Mouse (Mus musculus) lung, embryonic 16.5 days (tissue): ENCODE data around the gene Atp6v0e. TPM values are rescaled to one million over a fixed set of nuclear protein-coding genes. Genes with fewer than 3 reads are reported as not detected.

Source experiments
- ATAC-seq: fragments of 200-750 bp; cut with Nextera tagmentation; 2 replicates; pipeline ENCODE4 v1.8.0; 2017; ENCODE audit warnings: low read depth, mild to moderate bottlenecking, moderate library complexity
- H3K27ac ChIP-seq: fragments of 300-500 bp; sonication (generic); 2 replicates; pipeline ENCODE4 v1.5.1; 2014; ENCODE audit warnings: mild to moderate bottlenecking, control low read depth, low read length
- H3K27me3 ChIP-seq: fragments of 300-500 bp; sonication (generic); 2 replicates; pipeline ENCODE4 v1.6.1; 2014; ENCODE audit warnings: low read depth, low read length, mixed read lengths; ENCODE audit not compliant: control insufficient read depth, insufficient read depth
- H3K36me3 ChIP-seq: fragments of 300-500 bp; sonication (generic); 2 replicates; pipeline ENCODE4 v1.6.1; 2014; ENCODE audit warnings: low read length; ENCODE audit not compliant: control insufficient read depth, insufficient read depth
- H3K4me1 ChIP-seq: fragments of 300-500 bp; sonication (generic); replicated peaks from 2 replicates; pipeline ENCODE4 v1.6.1; 2014; ENCODE audit warnings: low read length, mixed read lengths; ENCODE audit not compliant: control insufficient read depth, insufficient read depth
- H3K4me2 ChIP-seq: fragments of 300-500 bp; sonication (generic); 2 replicates; pipeline ENCODE4 v1.6.1; 2014; ENCODE audit warnings: low read depth, low read length, control low read depth
- H3K4me3 ChIP-seq: fragments of 300-500 bp; sonication (generic); 2 replicates; pipeline ENCODE4 v1.5.1; 2014; ENCODE audit warnings: mild to moderate bottlenecking, low read length, control low read depth
- H3K9ac ChIP-seq: fragments of 300-500 bp; sonication (generic); 2 replicates; pipeline ENCODE4 v1.6.1; 2014; ENCODE audit warnings: low read length, control low read depth
- H3K9me3 ChIP-seq: fragments of 300-500 bp; sonication (generic); 2 replicates; pipeline ENCODE4 v1.6.1; 2016; ENCODE audit warnings: low read length; ENCODE audit not compliant: control insufficient read depth
- WGBS: fragments of 180-500 bp; shearing (Covaris S2); extraction: QIAGEN DNeasy Blood & Tissue Kit; methylation state at CpG from one replicate; pipeline ENCODE4 v1.1.7; 2014; 5-methylcytosine and 5-hydroxymethylcytosine counted together
- polyA plus RNA-seq: library from polyadenylated mRNA; unstranded; fragments of >200 nt; fragmentation: Nextera tagmentation; extraction: Ambion mirVana; gene quantifications from 2 replicates; pipeline ENCODE4 v1.2.1, GENCODE M21; 2015

The Atp6v0e gene
- polyA plus RNA-seq, 1 experiment from 2014 or later: 186 TPM

- H3K4me1 ChIP-seq: peaks cover 13% of the 10 kb centered on the region
- ATAC-seq: 0 out of 2 replicates have a peak, but pooled peaks have one; percentile 12
- H3K4me3 ChIP-seq: peak overlapping the region; percentile 90
- H3K9me3 ChIP-seq: no peaks in the 10 kb centered on the region
- H3K27me3 ChIP-seq: no peaks in the 10 kb centered on the region
- no peak overlapping the region for H3K27ac ChIP-seq
- peak overlapping the region; percentile 86 for H3K9ac ChIP-seq
- H3K4me2 ChIP-seq: peak overlapping the region; percentile 72
- H3K36me3 ChIP-seq: no peaks in the 10 kb centered on the region
- WGBS: 27% methylated on average over 7 of the region's 7 CpGs
Observed at GRCm38 (mm10) chr17:26675845-26676244, 12.8 kb downstream of the Atp6v0e start.

GRCm38 (mm10) chr17:26676252-26676615 lies 13.2 kb downstream of the Atp6v0e start:
- Histone ChIP-seq H3K9ac (peak overlapping the region; percentile 86), H3K4me2 (peak overlapping the region; percentile 72), H3K27ac (peak overlapping the region; percentile 89), H3K4me3 (peak overlapping the region; percentile 90), H3K9me3 (no peaks in the 10 kb centered on the region; the same call in 1 of the 2 replicates), H3K36me3 (no peaks in the 10 kb centered on the region), H3K4me1 (peaks cover 13% of the 10 kb centered on the region), H3K27me3 (no peaks in the 10 kb centered on the region)
- WGBS: under 1% methylated on average over 30 of the region's 30 CpGs
- ATAC-seq: peak; percentile 97

GRCm38 (mm10) chr17:26676616-26677376 lies 13.8 kb downstream of the Atp6v0e start:
- Histone ChIP-seq H3K9ac (peak overlapping the region; percentile 86), H3K4me3 (peak overlapping the region; percentile 90), H3K36me3 (no peaks in the 10 kb centered on the region), H3K9me3 (no peaks in the 10 kb centered on the region; the same call in 1 of the 2 replicates), H3K27me3 (no peaks in the 10 kb centered on the region), H3K27ac (peak overlapping the region; percentile 89), H3K4me1 (peaks cover 13% of the 10 kb centered on the region), H3K4me2 (peak overlapping the region; percentile 72)
- ATAC-seq: peak; percentile 92
- WGBS: 1% methylated on average over 26 of the region's 26 CpGs

GRCm38 (mm10) chr17:26677711-26678637 lies 14.9 kb downstream of the Atp6v0e start:
- WGBS: 79% methylated on average over 7 of the region's 7 CpGs
- no peak overlapping the region for H3K27ac ChIP-seq
- no peaks in the 10 kb centered on the region; the same call in 1 of the 2 replicates for H3K9me3 ChIP-seq
- H3K9ac ChIP-seq: no peak overlapping the region
- no peak overlapping the region for H3K4me3 ChIP-seq
- no peaks in the 10 kb centered on the region for H3K27me3 ChIP-seq
- peaks cover 1% of the 10 kb centered on the region; the same call in 1 of the 2 replicates for H3K36me3 ChIP-seq
- ATAC-seq: no peak
- peaks cover 13% of the 10 kb centered on the region for H3K4me1 ChIP-seq
- H3K4me2 ChIP-seq: peak overlapping the region; percentile 72; the same call in 1 of the 2 replicates

GRCm38 (mm10) chr17:26681276-26681675 lies 18.2 kb downstream of the Atp6v0e start:
- Histone ChIP-seq H3K9ac (no peak overlapping the region), H3K27me3 (no peaks in the 10 kb centered on the region), H3K4me1 (peaks cover 13% of the 10 kb centered on the region), H3K4me2 (no peak overlapping the region), H3K9me3 (no peaks in the 10 kb centered on the region; the same call in 1 of the 2 replicates), H3K4me3 (no peak overlapping the region), H3K27ac (no peak overlapping the region), H3K36me3 (peaks cover 10% of the 10 kb centered on the region)
- no peak for ATAC-seq
- 86% methylated on average over 6 of the region's 6 CpGs for WGBS

- Histone ChIP-seq H3K9ac (no peak overlapping the region), H3K27me3 (no peaks in the 10 kb centered on the region), H3K4me1 (peaks cover 3% of the 10 kb centered on the region; the same call in 1 of the 2 replicates), H3K27ac (no peak overlapping the region), H3K4me2 (no peak overlapping the region), H3K9me3 (no peaks in the 10 kb centered on the region), H3K36me3 (peaks cover 10% of the 10 kb centered on the region), H3K4me3 (no peak overlapping the region)
- WGBS: 85% methylated on average over 17 of the region's 17 CpGs
- ATAC-seq: no peak
Observed at GRCm38 (mm10) chr17:26686334-26687000, 23.4 kb downstream of the Atp6v0e start.

- ATAC-seq: no peak
- H3K27me3 ChIP-seq: no peaks in the 10 kb centered on the region
- H3K36me3 ChIP-seq: peaks cover 7% of the 10 kb centered on the region; the same call in 1 of the 2 replicates
- WGBS: 65% methylated on average over 8 of the region's 8 CpGs
- H3K27ac ChIP-seq: no peak overlapping the region
- no peak overlapping the region for H3K4me3 ChIP-seq
- no peaks in the 10 kb centered on the region for H3K9me3 ChIP-seq
- no peak overlapping the region for H3K9ac ChIP-seq
- H3K4me2 ChIP-seq: no peak overlapping the region
- H3K4me1 ChIP-seq: peaks cover 3% of the 10 kb centered on the region; the same call in 1 of the 2 replicates
Observed at GRCm38 (mm10) chr17:26688795-26689735, 26.0 kb downstream of the Atp6v0e start.

GRCm38 (mm10) chr17:26689810-26690209 lies 26.8 kb downstream of the Atp6v0e start:
- Histone ChIP-seq H3K4me2 (no peak overlapping the region), H3K4me1 (peaks cover 3% of the 10 kb centered on the region; the same call in 1 of the 2 replicates), H3K9ac (no peak overlapping the region), H3K27ac (no peak overlapping the region), H3K4me3 (no peak overlapping the region), H3K36me3 (peaks cover 3% of the 10 kb centered on the region; the same call in 1 of the 2 replicates), H3K27me3 (no peaks in the 10 kb centered on the region), H3K9me3 (no peaks in the 10 kb centered on the region)
- WGBS: 76% methylated on average over 2 of the region's 2 CpGs
- ATAC-seq: no peak
